Mouse (Mus musculus) T-helper 2 cell (primary cell): ENCODE results near the gene Ninl.

ENCODE experiments used
- in situ Hi-C: fragments of 300-600 bp; cut with MboI, MseI; formaldehyde crosslinking; loops from one replicate; pipeline ENCODE4 v1.15.1; 2025; ENCODE audit warnings: high pct_unique_total_duplicates

Gene Ninl

GRCm38 (mm10) chr2:151039232-151039695 lies at the start of gene Ninl, which contains the start of gene Nanp:
Ninl (minus strand) TSS chr2:151039382.
Nanp (minus strand) TSS chr2:151039398.
- in situ Hi-C loops, result no loop called here

GRCm38 (mm10) chr2:151056637-151057036 lies 17.5 kb upstream of the Ninl start:
- in situ Hi-C loops, result no loop called here

GRCm38 (mm10) chr2:151040411-151040810 lies 1.2 kb upstream of the Ninl start:
- in situ Hi-C loops, result no loop called here

- in situ Hi-C loops, result no loop called here
These were observed 544 bp upstream of the Ninl start for GRCm38 (mm10) chr2:151039726-151040125.

GRCm38 (mm10) chr2:151038811-151039222 lies 365 bp downstream of the Ninl start:
- in situ Hi-C loops, result no loop called here

- in situ Hi-C loops, result no loop called here
These were observed 1.2 kb downstream of the Ninl start for GRCm38 (mm10) chr2:151037876-151038552.

GRCm38 (mm10) chr2:151037292-151037691 lies 1.9 kb downstream of the Ninl start:
- in situ Hi-C loops, result no loop called here

GRCm38 (mm10) chr2:151036721-151037120 lies 2.5 kb downstream of the Ninl start:
- in situ Hi-C loops, result no loop called here

- in situ Hi-C loops, result no loop called here
These were observed 4.7 kb downstream of the Ninl start for GRCm38 (mm10) chr2:151034435-151034834.

- in situ Hi-C loops, result loop anchor here (10.0 kb wide), 1 partner anchor 1676 kb away; no protein-coding TSS in a partner anchor
These were observed 18.0 kb downstream of the Ninl start for GRCm38 (mm10) chr2:151021158-151021557.

GRCm38 (mm10) chr2:151015316-151015715 lies 23.9 kb downstream of the Ninl start:
- in situ Hi-C loops, result no loop called here

GRCm38 (mm10) chr2:151011273-151011672 lies 27.9 kb downstream of the Ninl start:
- in situ Hi-C loops, result no loop called here

- in situ Hi-C loops, result no loop called here
These were observed 29.6 kb downstream of the Ninl start for GRCm38 (mm10) chr2:151009515-151010085.

GRCm38 (mm10) chr2:151008939-151009509 lies 30.2 kb downstream of the Ninl start:
- in situ Hi-C loops, result no loop called here

GRCm38 (mm10) chr2:151008517-151008932 lies 30.7 kb downstream of the Ninl start:
- in situ Hi-C loops, result no loop called here

GRCm38 (mm10) chr2:151008006-151008405 lies 31.2 kb downstream of the Ninl start:
- in situ Hi-C loops, result no loop called here

- in situ Hi-C loops, result no loop called here
These were observed 32.8 kb downstream of the Ninl start for GRCm38 (mm10) chr2:151006281-151006945.

- in situ Hi-C loops, result no loop called here
These were observed 34.8 kb downstream of the Ninl start for GRCm38 (mm10) chr2:151004390-151004789.

- in situ Hi-C loops, result no loop called here
These were observed 35.4 kb downstream of the Ninl start for GRCm38 (mm10) chr2:151003796-151004195.

GRCm38 (mm10) chr2:151001619-151002175 lies 37.5 kb downstream of the Ninl start:
- in situ Hi-C loops, result no loop called here

- in situ Hi-C loops, result no loop called here
These were observed 38.6 kb downstream of the Ninl start for GRCm38 (mm10) chr2:151000402-151001178.
